Mouse (Mus musculus) cortical plate, adult 2 months (tissue): ENCODE measurements around the gene Sart3.

Source experiments
- CTCF ChIP-seq: fragments of 200-500 bp; IDR thresholded peaks from 2 replicates; pipeline ENCODE4 v1.5.1; 2011; ENCODE audit warnings: mild to moderate bottlenecking, control low read depth, low read length; ENCODE audit not compliant: insufficient read depth; ENCODE audit errors: extremely low read depth
- POLR2A ChIP-seq: fragments of 200-500 bp; IDR thresholded peaks from 2 replicates; pipeline ENCODE4 v1.6.1; 2011; ENCODE audit warnings: mild to moderate bottlenecking, low read length, control low read depth; ENCODE audit not compliant: insufficient read depth; ENCODE audit errors: extremely low read depth

- TF ChIP-seq CTCF: no peak
- no peak for TF ChIP-seq POLR2A
These were observed 10.7 kb downstream of the Sart3 start for GRCm38 (mm10) chr5:113761585-113761984.
